Mouse (Mus musculus) embryo, embryonic 10.5 days (tissue): Measurements from ENCODE around the gene Swt1.
A peak's percentile ranks its signal among the peaks of the same experiment; 100 is the strongest.
"Not testable (repeated sequence)": the region's sequence is repeated elsewhere in the genome, so short reads cannot be mapped to it uniquely, and the experiment has no call there.

Source experiments
- DNase-seq: peaks from one replicate; pipeline ENCODE4 v3.0.0-alpha.2; 2015; ENCODE audit warnings: low spot score

Swt1 gene

GRCm38 (mm10) chr1:151428263-151429221, at the start of gene Swt1, which contains the start of gene Trmt1l:
Gene Swt1, minus strand, starts transcription at chr1:151428455.
Gene Trmt1l, plus strand, starts transcription at chr1:151428542.
- peak; percentile 100 for DNase-seq

GRCm38 (mm10) chr1:151472386-151472785, 44.1 kb upstream of the Swt1 start:
- not testable (repeated sequence) for DNase-seq

GRCm38 (mm10) chr1:151471429-151471828, 43.2 kb upstream of the Swt1 start:
- DNase-seq: peak; percentile 22

GRCm38 (mm10) chr1:151466571-151466970, 38.3 kb upstream of the Swt1 start:
- DNase-seq: no peak

- DNase-seq: peak; percentile 13
These were observed 36.7 kb upstream of the Swt1 start for GRCm38 (mm10) chr1:151464914-151465313.

GRCm38 (mm10) chr1:151461265-151461664, 33.0 kb upstream of the Swt1 start:
- peak; percentile 29 for DNase-seq

GRCm38 (mm10) chr1:151457087-151457486, 28.8 kb upstream of the Swt1 start:
- no peak for DNase-seq

GRCm38 (mm10) chr1:151451946-151452345, 23.7 kb upstream of the Swt1 start:
- DNase-seq: no peak

- DNase-seq: no peak
These were observed 22.6 kb upstream of the Swt1 start for GRCm38 (mm10) chr1:151450851-151451250.

GRCm38 (mm10) chr1:151449866-151450265, 21.6 kb upstream of the Swt1 start:
- DNase-seq: no peak

GRCm38 (mm10) chr1:151435431-151435830, 7.2 kb upstream of the Swt1 start:
- DNase-seq: no peak

GRCm38 (mm10) chr1:151429316-151429715, 1.1 kb upstream of the Swt1 start:
- DNase-seq: no peak

GRCm38 (mm10) chr1:151427888-151428262, 380 bp downstream of the Swt1 start:
- DNase-seq: peak; percentile 47

- peak; percentile 24 for DNase-seq
These were observed 1.2 kb downstream of the Swt1 start for GRCm38 (mm10) chr1:151426947-151427600.

GRCm38 (mm10) chr1:151422178-151422577, 6.1 kb downstream of the Swt1 start:
- DNase-seq: no peak

GRCm38 (mm10) chr1:151409827-151410226, 18.4 kb downstream of the Swt1 start:
- no peak for DNase-seq

GRCm38 (mm10) chr1:151390029-151390428, 38.2 kb downstream of the Swt1 start:
- peak; percentile 59 for DNase-seq

GRCm38 (mm10) chr1:151377353-151377752, 50.9 kb downstream of the Swt1 start:
- DNase-seq: peak; percentile 50

GRCm38 (mm10) chr1:151372823-151373222, 55.4 kb downstream of the Swt1 start:
- DNase-seq: no peak

GRCm38 (mm10) chr1:151371543-151371942, 56.7 kb downstream of the Swt1 start:
- no peak for DNase-seq

GRCm38 (mm10) chr1:151370573-151370972, 57.7 kb downstream of the Swt1 start:
- DNase-seq: no peak

- DNase-seq: no peak
These were observed 59.8 kb downstream of the Swt1 start for GRCm38 (mm10) chr1:151368444-151368843.

- no peak for DNase-seq
These were observed 60.4 kb downstream of the Swt1 start for GRCm38 (mm10) chr1:151367721-151368324.
